Mouse (Mus musculus) CH12.LX (cell line): Measurements from ENCODE around the gene Chga.

Experiments used
- CTCF ChIP-seq, 2 experiments: IDR thresholded peaks in 1 of 2; conservative IDR thresholded peaks in 1 of 2; 2 replicates each; pipeline ENCODE4 v1.5.1; 2011 to 2012; ENCODE audit warnings: low read depth in 2 of 2, low read length in 2 of 2, improper control_type of control experiment in 1 of 2, inconsistent platforms in 1 of 2, mild to moderate bottlenecking in 1 of 2, moderate library complexity in 1 of 2
- EP300 ChIP-seq: IDR thresholded peaks from 2 replicates; pipeline ENCODE4 v1.6.1; 2011; ENCODE audit warnings: low read length, improper control_type of control experiment
- GABPA ChIP-seq: IDR thresholded peaks from 2 replicates; pipeline ENCODE4 v1.6.1; 2012; ENCODE audit warnings: low read depth, low read length, improper control_type of control experiment, inconsistent platforms; ENCODE audit not compliant: insufficient replicate concordance
- JUN ChIP-seq: IDR thresholded peaks from 2 replicates; pipeline ENCODE4 v1.6.1; 2011; ENCODE audit warnings: low read depth, mild to moderate bottlenecking, low read length, improper control_type of control experiment, moderate library complexity; ENCODE audit not compliant: insufficient read depth
- POLR2A ChIP-seq: IDR thresholded peaks from 2 replicates; pipeline ENCODE4 v1.6.1; 2011; ENCODE audit warnings: low read depth, mild to moderate bottlenecking, improper control_type of control experiment, low read length
- SIN3A ChIP-seq: IDR thresholded peaks from 2 replicates; pipeline ENCODE4 v1.6.1; 2012; ENCODE audit warnings: low read length, improper control_type of control experiment, inconsistent platforms
- SMC3 ChIP-seq: IDR thresholded peaks from 2 replicates; pipeline ENCODE4 v1.6.1; 2011; ENCODE audit warnings: low read depth, low read length, improper control_type of control experiment
- TCF12 ChIP-seq: IDR thresholded peaks from 2 replicates; pipeline ENCODE4 v1.6.1; 2014; ENCODE audit warnings: low read depth, mild to moderate bottlenecking, inconsistent platforms, low read length, improper control_type of control experiment
- ZKSCAN1 ChIP-seq: IDR thresholded peaks from 2 replicates; pipeline ENCODE4 v1.6.1; 2012; ENCODE audit warnings: low read depth, inconsistent platforms, low read length, improper control_type of control experiment, borderline replicate concordance
- ZMIZ1 ChIP-seq: IDR thresholded peaks from 2 replicates; pipeline ENCODE4 v1.6.1; 2012; ENCODE audit warnings: low read depth, mild to moderate bottlenecking, inconsistent platforms, low read length, improper control_type of control experiment

DNA sequence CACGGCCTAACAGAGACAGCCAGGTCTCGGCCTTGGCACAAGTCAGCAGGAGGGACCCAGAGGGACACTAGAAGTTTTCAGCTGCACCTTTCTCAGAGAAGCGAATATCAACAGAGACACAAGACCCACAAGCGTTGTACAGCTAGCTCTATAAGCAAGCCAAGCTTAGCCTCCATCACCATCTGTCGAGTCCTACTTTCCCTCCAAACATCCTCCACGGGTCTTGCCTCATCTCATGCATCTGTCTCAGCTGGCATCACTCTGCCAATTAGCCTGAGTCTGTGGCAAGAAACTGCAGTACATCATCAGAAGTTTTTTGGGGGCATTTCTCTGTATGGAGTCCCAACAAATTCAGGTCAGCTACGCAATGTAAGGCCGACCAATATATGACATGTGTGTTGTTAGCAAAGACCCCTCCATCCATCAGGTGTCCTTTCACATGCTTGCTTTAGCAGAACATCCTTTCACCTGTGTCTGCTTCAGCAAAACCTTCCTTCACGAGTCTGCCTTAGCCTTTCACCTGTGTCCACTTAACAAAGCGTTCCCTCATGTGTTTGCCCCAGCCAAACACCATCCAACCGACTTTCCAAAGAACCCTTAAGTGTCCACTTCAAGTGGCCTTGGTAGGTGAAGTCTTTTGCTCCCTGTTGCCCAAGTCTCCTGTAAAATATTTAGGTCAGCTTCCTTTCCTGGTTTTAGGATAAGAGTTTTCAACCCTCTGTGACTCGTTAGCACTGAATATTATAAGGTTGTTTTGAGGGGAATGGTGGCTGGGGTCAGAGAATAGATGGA lies 34.6 kb upstream of the Chga start:
- TF ChIP-seq ZKSCAN1 (no peak), SIN3A (no peak), TCF12 (no peak), CTCF (conservative IDR thresholded peaks at IDR 0.05 in 1 of 2, IDR thresholded peaks at IDR 0.05 in 1 of 2; ENCODE audit: low read depth in 2 of 2, low read length in 2 of 2) (no peak), POLR2A (no peak), JUN (no peak), ZMIZ1 (no peak), SMC3 (no peak), GABPA (no peak), EP300 (no peak)
